Mouse (Mus musculus): Measurements from ENCODE around the gene Zfp639. TPM values are rescaled to one million over a fixed set of nuclear protein-coding genes. Genes with fewer than 3 reads are reported as not detected.

Zfp639 gene
- polyA plus RNA-seq, 1 experiment, result 23.6 TPM

DNA sequence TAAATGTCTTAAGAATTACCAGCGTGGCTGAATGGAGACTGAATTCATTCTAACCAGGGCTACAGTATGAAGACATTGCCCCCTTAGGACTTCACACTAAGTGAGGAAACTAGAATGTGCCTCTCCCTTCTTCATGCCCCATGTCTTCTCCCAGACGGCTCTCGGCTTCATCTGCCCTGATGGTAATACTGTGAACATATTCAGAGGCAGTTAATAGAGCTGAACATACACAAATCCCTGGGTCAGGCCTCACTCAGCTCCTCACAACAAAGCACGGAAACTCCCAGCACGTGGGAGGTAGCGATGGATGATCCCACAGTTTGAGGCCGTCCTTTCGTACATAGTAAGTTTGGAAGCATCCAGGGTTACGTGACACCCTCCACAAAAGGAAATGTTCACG is 36.9 kb upstream of the Zfp639 start:
- H3K4me3 ChIP-seq (ENCODE audit: extremely low read depth, insufficient read depth, insufficient read length), result no peak overlapping the region
- H3K4me1 ChIP-seq (ENCODE audit: control insufficient read depth, insufficient read depth, insufficient read length), result no peaks in the 10 kb centered on the region
- WGBS, result 87% methylated on average over 10 of the region's 10 CpGs
- TF ChIP-seq POLR2A (IDR thresholded peaks at IDR 0.05; ENCODE audit: low read depth, low read length), result no peak
- no peak for TF ChIP-seq CTCF (IDR thresholded peaks at IDR 0.05; ENCODE audit: extremely low read depth, insufficient read depth, insufficient read length, insufficient replicate concordance)
- H3K27me3 ChIP-seq (ENCODE audit: control insufficient read depth, insufficient read depth, low read length), result no peaks in the 10 kb centered on the region
- no peaks in the 10 kb centered on the region for H3K36me3 ChIP-seq (ENCODE audit: control insufficient read depth, insufficient read depth, low read length)
- DNase-seq (ENCODE audit: low read depth in 1 of 2, low spot score in 2 of 2), result no peak
- H3K27ac ChIP-seq (ENCODE audit: insufficient read depth, low read length), result no peak overlapping the region

DNA sequence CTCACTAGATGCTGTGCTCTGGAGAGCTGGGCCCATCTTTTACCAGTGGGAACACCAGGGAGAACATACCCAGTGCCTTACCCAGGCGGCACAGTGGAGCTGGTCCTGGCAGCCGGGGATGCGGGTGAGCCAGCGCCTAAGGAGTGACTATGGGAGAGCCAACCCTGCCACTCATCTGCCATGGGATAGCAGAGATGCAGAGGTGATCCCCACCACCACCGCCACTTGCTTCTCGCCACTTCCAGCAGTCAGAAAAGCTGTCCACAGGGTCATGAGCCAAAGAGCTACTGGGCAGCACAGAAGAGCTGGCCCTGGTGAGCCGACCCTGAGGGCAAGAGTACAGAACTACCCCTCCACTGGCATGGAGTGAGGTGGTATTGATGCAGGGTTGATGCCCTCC is 30.1 kb upstream of the Zfp639 start:
- TF ChIP-seq CTCF (IDR thresholded peaks at IDR 0.05; ENCODE audit: extremely low read depth, insufficient read depth, insufficient read length, insufficient replicate concordance), result no peak
- no peak for TF ChIP-seq POLR2A (IDR thresholded peaks at IDR 0.05; ENCODE audit: low read depth, low read length)
- no peaks in the 10 kb centered on the region for H3K36me3 ChIP-seq (ENCODE audit: control insufficient read depth, insufficient read depth, low read length)
- H3K4me3 ChIP-seq (ENCODE audit: extremely low read depth, insufficient read depth, insufficient read length), result no peak overlapping the region
- no peaks in the 10 kb centered on the region for H3K4me1 ChIP-seq (ENCODE audit: control insufficient read depth, insufficient read depth, insufficient read length)
- no peak for DNase-seq (ENCODE audit: low read depth in 1 of 2, low spot score in 2 of 2)
- WGBS, result 93% methylated on average over 7 of the region's 7 CpGs
- no peak overlapping the region for H3K27ac ChIP-seq (ENCODE audit: insufficient read depth, low read length)
- no peaks in the 10 kb centered on the region for H3K27me3 ChIP-seq (ENCODE audit: control insufficient read depth, insufficient read depth, low read length)

DNA sequence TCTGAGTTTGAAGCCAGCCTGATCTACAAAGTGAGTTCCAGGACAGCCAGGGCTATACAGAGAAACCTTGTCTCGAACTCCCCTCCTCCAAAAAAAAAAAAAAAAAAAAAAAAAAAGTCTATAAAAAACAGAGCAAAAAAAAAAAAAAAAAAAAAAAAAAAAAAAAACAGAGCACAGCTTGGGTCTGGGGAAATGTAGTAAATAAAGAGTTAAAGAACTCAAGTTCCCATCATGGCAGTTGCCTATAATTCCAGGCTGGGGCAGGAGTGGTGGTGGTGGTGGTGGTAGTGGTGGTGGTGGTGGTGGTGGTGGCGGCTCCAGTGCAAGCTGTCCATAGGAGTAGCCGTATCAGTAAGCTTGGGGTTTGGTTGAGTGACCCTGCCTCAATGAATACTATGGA is 27.0 kb upstream of the Zfp639 start:
- 66% methylated on average over 3 of the region's 3 CpGs for WGBS
- no peak for DNase-seq (ENCODE audit: low read depth in 1 of 2, low spot score in 2 of 2)
- H3K27ac ChIP-seq (ENCODE audit: insufficient read depth, low read length), result no peak overlapping the region
- H3K27me3 ChIP-seq (ENCODE audit: control insufficient read depth, insufficient read depth, low read length), result no peaks in the 10 kb centered on the region
- no peaks in the 10 kb centered on the region for H3K4me1 ChIP-seq (ENCODE audit: control insufficient read depth, insufficient read depth, insufficient read length)
- H3K36me3 ChIP-seq (ENCODE audit: control insufficient read depth, insufficient read depth, low read length), result no peaks in the 10 kb centered on the region
- no peak overlapping the region for H3K4me3 ChIP-seq (ENCODE audit: extremely low read depth, insufficient read depth, insufficient read length)
- TF ChIP-seq CTCF (IDR thresholded peaks at IDR 0.05; ENCODE audit: extremely low read depth, insufficient read depth, insufficient read length, insufficient replicate concordance) (no peak), POLR2A (IDR thresholded peaks at IDR 0.05; ENCODE audit: low read depth, low read length) (no peak)

DNA sequence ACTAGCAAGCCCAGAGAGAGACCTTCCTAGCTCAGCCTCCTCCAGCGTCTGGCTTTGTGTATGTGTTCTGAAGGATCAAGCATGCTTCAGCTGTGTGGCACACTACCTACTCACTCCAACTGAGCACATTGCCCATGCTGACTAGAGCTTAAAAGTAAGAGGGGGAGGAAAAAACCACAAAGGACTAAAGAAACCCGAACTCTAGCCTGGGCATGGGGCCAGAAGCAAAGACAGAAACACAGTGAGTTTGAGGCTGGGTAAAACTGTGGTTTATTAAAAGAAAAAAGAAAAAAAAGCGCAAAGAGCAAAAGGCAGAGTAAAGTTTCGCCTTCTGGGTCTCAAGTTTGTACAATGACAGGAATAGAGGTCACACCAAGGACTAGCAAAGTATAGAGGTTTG is 23.5 kb upstream of the Zfp639 start:
- 40% methylated on average over 4 of the region's 4 CpGs for whole genome bisulfite sequencing
- Histone ChIP-seq H3K27ac (ENCODE audit: insufficient read depth, low read length) (no peak overlapping the region), H3K4me3 (ENCODE audit: extremely low read depth, insufficient read depth, insufficient read length) (no peak overlapping the region), H3K36me3 (ENCODE audit: control insufficient read depth, insufficient read depth, low read length) (no peaks in the 10 kb centered on the region), H3K4me1 (ENCODE audit: control insufficient read depth, insufficient read depth, insufficient read length) (peaks cover 16% of the 10 kb centered on the region; the same call in 1 of the 2 replicates), H3K27me3 (ENCODE audit: control insufficient read depth, insufficient read depth, low read length) (no peaks in the 10 kb centered on the region)
- no peak for TF ChIP-seq CTCF (IDR thresholded peaks at IDR 0.05; ENCODE audit: extremely low read depth, insufficient read depth, insufficient read length, insufficient replicate concordance)
- TF ChIP-seq POLR2A (IDR thresholded peaks at IDR 0.05; ENCODE audit: low read depth, low read length), result no peak
- DNase-seq (ENCODE audit: low read depth in 1 of 2, low spot score in 2 of 2), result no peak

DNA sequence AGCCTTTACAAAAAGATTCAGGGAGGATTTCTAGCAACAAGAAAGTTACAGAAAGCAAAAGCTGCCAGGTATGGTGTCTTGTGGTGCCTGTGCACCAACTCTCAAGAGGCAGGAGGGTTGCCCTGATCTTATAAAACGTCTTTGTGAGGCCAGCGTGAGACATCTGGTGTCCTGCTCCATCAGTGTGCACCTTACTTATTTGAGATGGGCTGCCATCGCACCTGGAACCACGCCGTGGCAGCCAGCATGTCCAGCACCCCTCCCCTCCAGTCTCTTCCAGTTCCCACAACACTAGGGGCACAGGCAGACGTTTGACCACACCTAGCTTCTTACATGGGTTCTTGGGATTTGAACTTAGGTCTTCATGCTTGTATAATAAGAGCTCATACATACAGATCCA is 21.9 kb upstream of the Zfp639 start:
- H3K36me3 ChIP-seq (ENCODE audit: control insufficient read depth, insufficient read depth, low read length), result no peaks in the 10 kb centered on the region
- H3K4me1 ChIP-seq (ENCODE audit: control insufficient read depth, insufficient read depth, insufficient read length), result peaks cover 26% of the 10 kb centered on the region; the same call in 1 of the 2 replicates
- no peak overlapping the region for H3K4me3 ChIP-seq (ENCODE audit: extremely low read depth, insufficient read depth, insufficient read length)
- no peak for TF ChIP-seq CTCF (IDR thresholded peaks at IDR 0.05; ENCODE audit: extremely low read depth, insufficient read depth, insufficient read length, insufficient replicate concordance)
- TF ChIP-seq POLR2A (IDR thresholded peaks at IDR 0.05; ENCODE audit: low read depth, low read length), result no peak
- no peaks in the 10 kb centered on the region for H3K27me3 ChIP-seq (ENCODE audit: control insufficient read depth, insufficient read depth, low read length)
- no peak overlapping the region for H3K27ac ChIP-seq (ENCODE audit: insufficient read depth, low read length)
- no peak for DNase-seq (ENCODE audit: low read depth in 1 of 2, low spot score in 2 of 2)
- WGBS, result 76% methylated on average over 6 of the region's 6 CpGs

DNA sequence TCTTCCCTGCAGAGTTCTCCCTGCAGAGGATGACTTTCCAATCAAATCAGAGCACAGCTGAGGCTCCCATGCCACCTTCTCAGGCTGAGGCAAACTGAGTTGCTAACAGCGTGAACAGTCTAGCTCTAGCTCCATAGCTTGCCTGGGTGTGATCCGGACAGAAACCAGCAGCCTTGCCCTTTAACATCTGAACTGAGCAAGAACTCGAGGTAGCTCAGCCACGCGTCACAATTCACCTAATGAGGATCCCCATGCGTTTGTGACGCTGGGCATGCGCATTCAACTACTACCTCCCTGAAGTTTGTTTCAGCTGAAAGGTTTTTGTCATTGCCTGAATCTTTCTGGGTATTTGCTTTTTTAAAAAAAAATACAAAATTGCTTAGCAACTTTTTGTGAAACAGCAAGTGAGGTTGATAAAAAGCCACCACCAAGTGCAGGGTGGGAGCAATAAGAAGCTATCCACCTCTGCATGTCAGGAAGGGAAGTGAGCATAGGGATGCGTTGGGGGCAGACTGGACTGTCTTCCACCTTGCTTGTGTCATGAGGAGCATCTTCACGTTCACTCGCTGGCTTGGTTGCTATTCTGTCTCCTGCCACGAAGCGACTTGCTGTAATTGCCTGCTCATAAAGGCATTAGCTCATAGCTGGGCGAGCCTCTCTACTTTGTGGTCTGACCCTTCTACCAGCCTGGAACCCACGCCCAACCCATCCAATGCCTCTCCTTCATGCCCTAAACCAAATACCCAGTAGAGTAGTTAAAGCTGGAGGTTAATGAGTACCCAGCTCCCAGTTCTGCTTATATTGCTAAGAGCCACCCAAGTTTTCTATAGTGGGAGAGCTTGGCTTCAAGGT is 19.8 kb upstream of the Zfp639 start:
- Histone ChIP-seq H3K27me3 (ENCODE audit: control insufficient read depth, insufficient read depth, low read length) (no peaks in the 10 kb centered on the region), H3K4me3 (ENCODE audit: extremely low read depth, insufficient read depth, insufficient read length) (no peak overlapping the region; the same call in 1 of the 2 replicates), H3K36me3 (ENCODE audit: control insufficient read depth, insufficient read depth, low read length) (no peaks in the 10 kb centered on the region), H3K27ac (ENCODE audit: insufficient read depth, low read length) (peak overlapping the region; percentile 94), H3K4me1 (ENCODE audit: control insufficient read depth, insufficient read depth, insufficient read length) (peaks cover 26% of the 10 kb centered on the region; the same call in 1 of the 2 replicates)
- WGBS, result 40% methylated on average over 15 of the region's 15 CpGs
- DNase-seq (ENCODE audit: low read depth in 1 of 2, low spot score in 2 of 2), result peak; percentile 74 to 76
- no peak for TF ChIP-seq POLR2A (IDR thresholded peaks at IDR 0.05; ENCODE audit: low read depth, low read length)
- no peak for TF ChIP-seq CTCF (IDR thresholded peaks at IDR 0.05; ENCODE audit: extremely low read depth, insufficient read depth, insufficient read length, insufficient replicate concordance)

DNA sequence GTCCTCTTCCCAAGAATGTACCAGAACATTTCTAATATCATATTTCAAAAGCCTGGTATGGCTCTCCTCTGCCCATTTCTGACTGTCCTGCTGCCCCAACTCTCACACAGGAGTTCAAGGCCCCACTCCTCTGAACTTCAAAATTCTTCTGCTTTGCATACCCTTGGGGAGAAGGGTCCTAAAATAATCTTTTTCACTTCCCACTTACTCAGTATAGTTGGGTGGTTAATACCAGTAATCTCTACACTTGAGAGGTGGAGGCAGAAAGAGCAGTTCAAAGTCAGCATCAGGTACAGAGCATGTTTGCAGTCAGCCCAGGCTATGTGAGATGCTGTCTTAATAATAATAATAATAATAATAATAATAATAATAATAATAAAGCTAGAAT is 19.1 kb upstream of the Zfp639 start:
- Histone ChIP-seq H3K36me3 (ENCODE audit: control insufficient read depth, insufficient read depth, low read length) (no peaks in the 10 kb centered on the region), H3K4me3 (ENCODE audit: extremely low read depth, insufficient read depth, insufficient read length) (no peak overlapping the region), H3K27me3 (ENCODE audit: control insufficient read depth, insufficient read depth, low read length) (no peaks in the 10 kb centered on the region), H3K27ac (ENCODE audit: insufficient read depth, low read length) (peak overlapping the region; percentile 94), H3K4me1 (ENCODE audit: control insufficient read depth, insufficient read depth, insufficient read length) (peaks cover 26% of the 10 kb centered on the region; the same call in 1 of the 2 replicates)
- DNase-seq (ENCODE audit: low read depth in 1 of 2, low spot score in 2 of 2), result peak; percentile 35 to 42
- TF ChIP-seq CTCF (IDR thresholded peaks at IDR 0.05; ENCODE audit: extremely low read depth, insufficient read depth, insufficient read length, insufficient replicate concordance), result no peak
- TF ChIP-seq POLR2A (IDR thresholded peaks at IDR 0.05; ENCODE audit: low read depth, low read length), result no peak

Measured in spleen, adult 2 months (tissue).